Mouse (Mus musculus) midbrain, embryonic 13.5 days (tissue): ENCODE measurements around the gene Erc2. TPM values are rescaled to one million over a fixed set of nuclear protein-coding genes. Genes with fewer than 3 reads are reported as not detected.

Source experiments
- ATAC-seq: fragments of 200-750 bp; cut with Nextera tagmentation; 2 replicates; pipeline ENCODE4 v1.8.0; 2017; ENCODE audit warnings: mild to moderate bottlenecking, moderate TSS enrichment, moderate library complexity
- H3K27ac ChIP-seq: fragments of 300-500 bp; sonication (generic); 2 replicates; pipeline ENCODE4 v1.5.1; 2015; ENCODE audit warnings: inconsistent platforms, mild to moderate bottlenecking, moderate library complexity
- H3K27me3 ChIP-seq: fragments of 300-500 bp; sonication (generic); 2 replicates; pipeline ENCODE4 v1.6.1; 2015; ENCODE audit warnings: mild to moderate bottlenecking, inconsistent platforms
- H3K36me3 ChIP-seq: fragments of 300-500 bp; sonication (generic); 2 replicates; pipeline ENCODE4 v1.6.1; 2015; ENCODE audit warnings: mild to moderate bottlenecking, inconsistent platforms
- H3K4me1 ChIP-seq: fragments of 300-500 bp; sonication (generic); replicated peaks from 2 replicates; pipeline ENCODE4 v1.6.1; 2015; ENCODE audit warnings: inconsistent platforms
- H3K4me2 ChIP-seq: fragments of 300-500 bp; sonication (generic); replicated peaks from 2 replicates; pipeline ENCODE4 v1.6.1; 2015; ENCODE audit warnings: moderate library complexity, mild to moderate bottlenecking, inconsistent platforms
- H3K4me3 ChIP-seq: fragments of 300-500 bp; sonication (generic); replicated peaks from 2 replicates; pipeline ENCODE4 v1.5.1; 2015; ENCODE audit warnings: mild to moderate bottlenecking, inconsistent platforms
- H3K9ac ChIP-seq: fragments of 300-500 bp; sonication (generic); replicated peaks from 2 replicates; pipeline ENCODE4 v1.6.1; 2015; ENCODE audit warnings: mild to moderate bottlenecking, inconsistent platforms
- H3K9me3 ChIP-seq: fragments of 300-500 bp; sonication (generic); 2 replicates; pipeline ENCODE4 v1.6.1; 2016; ENCODE audit warnings: mild to moderate bottlenecking, inconsistent platforms
- WGBS: fragments of 180-500 bp; shearing (Covaris S2); methylation state at CpG from one replicate; pipeline ENCODE4 v1.1.7; 2015; 5-methylcytosine and 5-hydroxymethylcytosine counted together
- polyA plus RNA-seq: library from polyadenylated mRNA; unstranded; fragments of >200 nt; fragmentation: Nextera tagmentation; extraction: Ambion mirVana; gene quantifications from 2 replicates; pipeline ENCODE4 v1.2.1, GENCODE M21; 2015

Erc2 gene
- polyA plus RNA-seq, 1 experiment from 2014 or later, result 79.0 TPM

GRCm38 (mm10) chr14:27818986-27819385 lies 196.8 kb downstream of the Erc2 start:
- Histone ChIP-seq H3K9me3 (no peaks in the 10 kb centered on the region), H3K4me3 (no peak overlapping the region), H3K27me3 (no peaks in the 10 kb centered on the region), H3K27ac (no peak overlapping the region), H3K36me3 (no peaks in the 10 kb centered on the region), H3K9ac (no peak overlapping the region), H3K4me2 (no peak overlapping the region), H3K4me1 (no peaks in the 10 kb centered on the region)
- 97% methylated on average over 5 of the region's 5 CpGs for WGBS
- no peak for ATAC-seq

GRCm38 (mm10) chr14:27821801-27822200 lies 199.6 kb downstream of the Erc2 start:
- Histone ChIP-seq H3K27me3 (no peaks in the 10 kb centered on the region), H3K36me3 (no peaks in the 10 kb centered on the region), H3K9me3 (no peaks in the 10 kb centered on the region), H3K27ac (no peak overlapping the region), H3K9ac (no peak overlapping the region), H3K4me2 (no peak overlapping the region), H3K4me1 (no peaks in the 10 kb centered on the region), H3K4me3 (no peak overlapping the region)
- no peak for ATAC-seq

GRCm38 (mm10) chr14:27822566-27822965 lies 200.3 kb downstream of the Erc2 start:
- 96% methylated on average over 6 of the region's 6 CpGs for WGBS
- ATAC-seq, result no peak
- no peak overlapping the region for H3K9ac ChIP-seq

GRCm38 (mm10) chr14:27823048-27823447 lies 200.8 kb downstream of the Erc2 start:
- Histone ChIP-seq H3K9ac (no peak overlapping the region), H3K9me3 (no peaks in the 10 kb centered on the region), H3K4me2 (no peak overlapping the region), H3K4me3 (no peak overlapping the region), H3K36me3 (no peaks in the 10 kb centered on the region), H3K27me3 (no peaks in the 10 kb centered on the region), H3K4me1 (0 out of 2 replicates have a peak, but pooled peaks cover 2% of the 10 kb centered on the region), H3K27ac (no peak overlapping the region)
- ATAC-seq, result no peak
- WGBS, result 64% methylated on average over 3 of the region's 3 CpGs

More at GRCm38 (mm10) chr14:27822566-27822965, 200.3 kb downstream of the Erc2 start:
- Histone ChIP-seq H3K4me2 (no peak overlapping the region), H3K4me1 (no peaks in the 10 kb centered on the region), H3K36me3 (no peaks in the 10 kb centered on the region), H3K4me3 (no peak overlapping the region), H3K9me3 (no peaks in the 10 kb centered on the region), H3K27me3 (no peaks in the 10 kb centered on the region), H3K27ac (no peak overlapping the region)

GRCm38 (mm10) chr14:27823897-27824296 lies 201.7 kb downstream of the Erc2 start:
- ATAC-seq, result no peak
- no peak overlapping the region for H3K4me3 ChIP-seq
- H3K4me1 ChIP-seq, result 0 out of 2 replicates have a peak, but pooled peaks cover 4% of the 10 kb centered on the region
- no peaks in the 10 kb centered on the region for H3K27me3 ChIP-seq
- H3K4me2 ChIP-seq, result no peak overlapping the region
- no peaks in the 10 kb centered on the region for H3K9me3 ChIP-seq
- no peak overlapping the region for H3K9ac ChIP-seq
- no peak overlapping the region for H3K27ac ChIP-seq
- WGBS, result 88% methylated on average over 6 of the region's 6 CpGs
- no peaks in the 10 kb centered on the region for H3K36me3 ChIP-seq

- H3K36me3 ChIP-seq, result no peaks in the 10 kb centered on the region
- no peak overlapping the region for H3K27ac ChIP-seq
- H3K4me2 ChIP-seq, result no peak overlapping the region
- no peak for ATAC-seq
- H3K9ac ChIP-seq, result no peak overlapping the region
- H3K4me1 ChIP-seq, result 0 out of 2 replicates have a peak, but pooled peaks cover 4% of the 10 kb centered on the region
- no peaks in the 10 kb centered on the region for H3K9me3 ChIP-seq
- no peaks in the 10 kb centered on the region for H3K27me3 ChIP-seq
- H3K4me3 ChIP-seq, result no peak overlapping the region
- 79% methylated on average over 1 of the region's 1 CpGs for WGBS
These were observed 204.6 kb downstream of the Erc2 start for GRCm38 (mm10) chr14:27826829-27827228.

- ATAC-seq, result no peak
- H3K36me3 ChIP-seq, result no peaks in the 10 kb centered on the region
- no peak overlapping the region for H3K27ac ChIP-seq
- WGBS, result 50% methylated on average over 2 of the region's 2 CpGs
- H3K4me2 ChIP-seq, result no peak overlapping the region
- H3K9ac ChIP-seq, result no peak overlapping the region
- H3K4me3 ChIP-seq, result no peak overlapping the region
- no peaks in the 10 kb centered on the region for H3K27me3 ChIP-seq
- H3K4me1 ChIP-seq, result 0 out of 2 replicates have a peak, but pooled peaks cover 4% of the 10 kb centered on the region
- H3K9me3 ChIP-seq, result no peaks in the 10 kb centered on the region
These were observed 205.9 kb downstream of the Erc2 start for GRCm38 (mm10) chr14:27828089-27828488.

- no peak overlapping the region for H3K4me2 ChIP-seq
- no peak for ATAC-seq
- WGBS, result 89% methylated on average over 4 of the region's 4 CpGs
- no peak overlapping the region for H3K27ac ChIP-seq
- H3K4me1 ChIP-seq, result 0 out of 2 replicates have a peak, but pooled peaks cover 4% of the 10 kb centered on the region
- no peak overlapping the region for H3K9ac ChIP-seq
- H3K4me3 ChIP-seq, result no peak overlapping the region
- no peaks in the 10 kb centered on the region for H3K9me3 ChIP-seq
- H3K36me3 ChIP-seq, result no peaks in the 10 kb centered on the region
- no peaks in the 10 kb centered on the region; the same call in 1 of the 2 replicates for H3K27me3 ChIP-seq
These were observed 210.0 kb downstream of the Erc2 start for GRCm38 (mm10) chr14:27832196-27832595.

- no peak overlapping the region for H3K27ac ChIP-seq
- no peak for ATAC-seq
- H3K36me3 ChIP-seq, result no peaks in the 10 kb centered on the region
- 86% methylated on average over 1 of the region's 1 CpGs for WGBS
- no peaks in the 10 kb centered on the region for H3K9me3 ChIP-seq
- no peaks in the 10 kb centered on the region; the same call in 1 of the 2 replicates for H3K27me3 ChIP-seq
- H3K4me1 ChIP-seq, result no peaks in the 10 kb centered on the region
- H3K9ac ChIP-seq, result no peak overlapping the region
- H3K4me3 ChIP-seq, result no peak overlapping the region
- no peak overlapping the region for H3K4me2 ChIP-seq
These were observed 213.1 kb downstream of the Erc2 start for GRCm38 (mm10) chr14:27835351-27835750.

- H3K4me3 ChIP-seq, result no peak overlapping the region
- no peak overlapping the region for H3K9ac ChIP-seq
- H3K36me3 ChIP-seq, result no peaks in the 10 kb centered on the region
- no peak for ATAC-seq
- H3K27ac ChIP-seq, result no peak overlapping the region
- H3K27me3 ChIP-seq, result no peaks in the 10 kb centered on the region; the same call in 1 of the 2 replicates
- 77% methylated on average over 6 of the region's 6 CpGs for WGBS
- H3K4me1 ChIP-seq, result no peaks in the 10 kb centered on the region
- no peak overlapping the region for H3K4me2 ChIP-seq
- H3K9me3 ChIP-seq, result no peaks in the 10 kb centered on the region
These were observed 215.4 kb downstream of the Erc2 start for GRCm38 (mm10) chr14:27837601-27838105.

- no peak for ATAC-seq
- no peak overlapping the region for H3K9ac ChIP-seq
- H3K4me3 ChIP-seq, result no peak overlapping the region
- no peaks in the 10 kb centered on the region; the same call in 1 of the 2 replicates for H3K27me3 ChIP-seq
- no peaks in the 10 kb centered on the region for H3K36me3 ChIP-seq
- 91% methylated on average over 1 of the region's 1 CpGs for WGBS
- H3K27ac ChIP-seq, result no peak overlapping the region
- no peak overlapping the region for H3K4me2 ChIP-seq
- no peaks in the 10 kb centered on the region for H3K9me3 ChIP-seq
- no peaks in the 10 kb centered on the region for H3K4me1 ChIP-seq
These were observed 217.9 kb downstream of the Erc2 start for GRCm38 (mm10) chr14:27840120-27840519.

- H3K4me3 ChIP-seq, result no peak overlapping the region
- H3K9me3 ChIP-seq, result no peaks in the 10 kb centered on the region
- no peak for ATAC-seq
- WGBS, result 73% methylated on average over 2 of the region's 2 CpGs
- no peaks in the 10 kb centered on the region for H3K4me1 ChIP-seq
- H3K36me3 ChIP-seq, result no peaks in the 10 kb centered on the region
- no peak overlapping the region for H3K9ac ChIP-seq
- H3K4me2 ChIP-seq, result no peak overlapping the region
- H3K27ac ChIP-seq, result no peak overlapping the region
- H3K27me3 ChIP-seq, result no peaks in the 10 kb centered on the region
These were observed 224.6 kb downstream of the Erc2 start for GRCm38 (mm10) chr14:27846875-27847274.

GRCm38 (mm10) chr14:27847291-27847690 lies 225.1 kb downstream of the Erc2 start:
- H3K4me2 ChIP-seq, result no peak overlapping the region
- H3K27me3 ChIP-seq, result no peaks in the 10 kb centered on the region
- no peak for ATAC-seq
- H3K27ac ChIP-seq, result no peak overlapping the region
- no peaks in the 10 kb centered on the region for H3K4me1 ChIP-seq
- no peaks in the 10 kb centered on the region for H3K9me3 ChIP-seq
- 77% methylated on average over 3 of the region's 3 CpGs for WGBS
- H3K36me3 ChIP-seq, result no peaks in the 10 kb centered on the region
- H3K9ac ChIP-seq, result no peak overlapping the region
- no peak overlapping the region for H3K4me3 ChIP-seq
